Mouse (Mus musculus): Measurements from ENCODE around the gene Npas3. TPM values are rescaled to one million over a fixed set of nuclear protein-coding genes. Genes with fewer than 3 reads are reported as not detected.
"Not testable (repeated sequence)": the region's sequence is repeated elsewhere in the genome, so short reads cannot be mapped to it uniquely, and the experiment has no call there.

Npas3 gene
- total RNA-seq (2021): 10 to 100 TPM; 42.9 to 61.7 TPM
- long read RNA-seq, partial matches to known transcripts: 1 of 26 reads
- long read RNA-seq, other reads (novel, unspliced or antisense): 25 of 26 reads

GRCm38 (mm10) chr12:53248101-53248727 is at the start of gene Npas3:
Gene Npas3, plus strand, starts transcription at chr12:53248677.
- DNase-seq (ENCODE audit: low spot score in 2 of 2): peak; percentile 61 to 72

DNA sequence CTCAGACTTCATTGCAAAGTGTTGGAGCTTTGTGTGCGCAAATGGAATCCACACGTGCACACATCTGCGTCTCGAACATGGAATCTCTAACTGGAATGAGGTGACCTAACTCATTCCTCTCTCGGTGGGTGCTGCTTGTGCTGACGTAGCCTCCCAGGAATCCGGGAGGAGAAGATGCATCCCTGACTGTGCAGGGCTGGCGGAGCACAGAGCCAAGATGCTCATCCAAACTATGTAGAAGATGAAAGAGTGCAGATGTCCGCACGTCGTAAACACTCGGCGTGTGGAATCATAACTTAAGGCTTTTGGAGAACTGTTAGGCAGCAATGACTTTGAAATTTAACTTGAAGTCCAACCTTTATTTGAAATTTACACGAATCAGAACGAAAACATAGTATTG is 31.3 kb upstream of the Npas3 start:
- no peak for DNase-seq (ENCODE audit: low spot score in 2 of 2)

- DNase-seq (ENCODE audit: low spot score in 2 of 2): no peak
These were observed 25.7 kb upstream of the Npas3 start for GRCm38 (mm10) chr12:53222742-53223141.

DNA sequence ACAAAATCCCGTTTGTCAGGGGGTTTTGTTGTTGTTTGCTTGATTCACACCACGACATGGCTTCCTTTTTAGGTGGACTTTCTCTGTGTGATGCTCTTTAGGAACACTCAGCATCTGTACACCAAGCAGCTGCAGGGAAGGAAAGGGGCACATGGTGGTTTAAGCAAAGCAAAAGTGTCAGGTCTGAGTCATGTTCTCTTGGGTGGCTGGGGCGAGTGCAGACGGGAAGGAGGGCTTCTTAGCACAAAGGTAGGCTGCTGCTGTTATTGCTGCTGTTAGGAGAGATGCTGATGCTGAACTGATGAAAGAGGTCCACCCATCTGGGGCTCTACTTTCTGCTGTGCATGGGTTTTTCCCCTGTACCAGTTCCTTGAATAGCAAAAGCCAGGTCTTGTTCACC is 21.1 kb upstream of the Npas3 start:
- no peak for DNase-seq (ENCODE audit: low spot score in 2 of 2)

GRCm38 (mm10) chr12:53229419-53229818 is 19.1 kb upstream of the Npas3 start:
- no peak for DNase-seq (ENCODE audit: low spot score in 2 of 2)

- DNase-seq (ENCODE audit: low spot score in 2 of 2): no peak
These were observed 2.3 kb upstream of the Npas3 start for GRCm38 (mm10) chr12:53246181-53246580.

GRCm38 (mm10) chr12:53246581-53247490 is 1.6 kb upstream of the Npas3 start:
- DNase-seq (ENCODE audit: low spot score in 2 of 2): peak; percentile 40 to 52

DNA sequence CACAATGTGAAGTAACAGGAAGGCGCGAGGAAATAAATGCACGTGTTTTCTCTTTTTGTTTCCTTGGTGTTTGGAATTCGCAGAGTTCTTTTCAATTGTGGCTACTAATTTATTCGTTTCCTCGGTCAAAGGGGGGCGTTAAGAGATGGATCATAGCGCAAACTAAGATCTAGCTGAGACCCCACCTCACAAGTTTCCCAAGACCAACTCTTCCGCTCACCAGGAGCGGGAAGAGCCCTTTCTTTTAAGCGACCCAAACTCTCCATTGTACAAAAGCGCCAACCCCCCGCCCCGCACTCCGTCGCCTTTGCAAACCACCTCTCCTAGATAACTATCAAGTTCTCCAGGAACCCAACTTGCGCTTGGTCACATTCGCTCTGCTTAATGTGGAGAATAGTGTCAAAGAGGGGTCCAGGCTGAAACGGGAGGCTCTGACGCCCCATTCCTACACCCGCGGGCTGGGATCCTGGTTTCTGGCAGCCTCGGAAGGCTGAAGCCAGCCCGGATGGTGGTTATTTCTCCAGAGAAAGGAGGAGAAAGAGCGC is 914 bp upstream of the Npas3 start:
- no peak for DNase-seq (ENCODE audit: low spot score in 2 of 2)

DNA sequence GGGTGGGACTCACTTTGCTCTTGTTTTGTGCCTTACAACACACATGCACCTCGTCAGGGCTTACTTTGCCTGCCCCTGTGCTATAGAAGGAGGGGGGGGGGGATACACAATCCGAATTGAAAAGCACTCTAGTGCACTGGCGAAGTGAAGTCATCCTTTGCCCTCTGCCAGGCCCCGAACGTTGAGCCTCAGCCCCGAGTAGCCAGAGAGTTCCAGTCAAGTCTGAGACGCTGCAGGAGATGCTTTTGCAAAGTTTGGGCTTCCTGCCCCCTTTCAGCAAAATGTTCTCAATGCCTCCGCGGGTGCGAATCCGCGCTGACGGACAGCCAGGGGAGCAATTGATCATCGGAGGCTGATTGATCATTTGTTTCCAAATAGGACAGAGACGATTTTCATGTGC is 319 bp downstream of the Npas3 start:
- peak; percentile 28 to 37 for DNase-seq (ENCODE audit: low spot score in 2 of 2)

GRCm38 (mm10) chr12:53251701-53252181 is 3.3 kb downstream of the Npas3 start:
- peak; percentile 26 to 35 for DNase-seq (ENCODE audit: low spot score in 2 of 2)

DNA sequence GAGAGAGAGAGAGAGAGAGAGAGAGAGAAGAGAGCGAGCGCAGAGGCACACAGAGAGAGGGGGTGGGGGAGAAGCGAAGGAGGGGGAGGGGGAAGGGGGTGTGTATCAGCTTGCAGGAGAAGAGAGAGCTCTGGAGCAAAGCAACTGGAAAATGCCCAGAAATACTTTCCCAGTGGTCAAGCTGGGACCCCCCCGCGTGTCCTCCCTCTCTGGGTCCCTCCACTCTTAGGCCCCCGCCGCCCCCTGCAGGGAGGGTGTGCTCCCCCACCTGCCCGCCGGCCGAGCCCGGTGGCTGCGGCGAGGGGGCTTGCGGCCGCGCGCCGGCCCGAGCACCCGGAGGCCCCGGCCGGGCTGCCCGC is 3.7 kb downstream of the Npas3 start:
- peak; percentile 33 to 50 for DNase-seq (ENCODE audit: low spot score in 2 of 2)

GRCm38 (mm10) chr12:53252572-53253422 is 4.3 kb downstream of the Npas3 start:
- DNase-seq (ENCODE audit: low spot score in 2 of 2): peak; percentile 46 to 63

DNA sequence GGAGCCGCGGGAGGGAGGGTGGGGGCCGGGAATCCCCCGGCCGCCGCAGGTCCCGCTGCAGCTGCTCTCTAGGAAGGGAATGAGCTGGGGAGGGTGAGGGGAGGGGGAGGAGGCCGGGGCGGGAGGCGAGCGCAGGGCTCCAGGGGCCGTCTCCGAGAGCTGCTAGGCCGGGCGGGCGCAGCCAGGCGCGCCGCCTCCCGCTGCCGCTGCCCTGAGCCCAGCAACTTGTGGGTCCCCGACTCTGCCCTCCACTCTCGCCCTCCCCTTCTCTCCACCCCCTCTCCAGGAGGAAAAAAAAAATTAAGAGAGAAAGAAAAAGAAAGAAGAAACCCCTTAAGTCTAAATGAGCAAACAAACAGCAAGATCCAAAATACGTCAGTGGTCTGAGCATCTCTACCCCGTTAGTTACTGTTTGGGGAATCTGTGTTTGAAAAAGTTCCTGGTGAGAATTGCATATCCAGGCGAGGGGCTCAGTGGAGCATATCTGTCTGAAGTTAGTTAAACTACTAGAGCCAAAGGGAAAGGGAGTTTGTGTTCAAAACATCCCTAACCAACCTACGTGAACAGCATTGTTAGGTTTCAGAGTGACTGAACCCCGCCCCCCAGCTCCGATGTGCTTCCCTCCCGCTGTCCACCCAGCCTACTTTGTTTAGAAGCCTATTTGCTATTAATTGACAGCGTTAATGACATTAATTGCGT is 5.1 kb downstream of the Npas3 start:
- DNase-seq (ENCODE audit: low spot score in 2 of 2): peak; percentile 19 to 50

DNA sequence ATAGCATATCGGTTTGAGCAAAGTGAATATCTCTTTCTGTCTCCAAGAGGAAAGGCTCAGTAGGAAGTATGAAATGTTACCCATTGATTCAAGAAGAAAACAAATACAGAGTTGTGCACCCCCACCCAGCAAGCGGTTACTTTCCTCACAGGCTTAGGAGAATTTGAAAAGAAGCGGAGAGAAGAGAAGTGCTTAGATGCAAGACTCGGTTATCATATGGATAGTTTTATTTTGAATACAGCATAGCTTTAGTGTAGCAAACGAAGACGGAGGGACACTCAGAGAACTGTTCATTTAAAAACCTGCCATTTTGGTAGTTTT is 5.6 kb downstream of the Npas3 start:
- no peak for DNase-seq (ENCODE audit: low spot score in 2 of 2)

GRCm38 (mm10) chr12:53274502-53274901 is 26.0 kb downstream of the Npas3 start:
- not testable (repeated sequence) for DNase-seq (ENCODE audit: low spot score in 2 of 2)

GRCm38 (mm10) chr12:53277393-53277792 is 28.9 kb downstream of the Npas3 start:
- DNase-seq (ENCODE audit: low spot score in 2 of 2): no peak

- DNase-seq (ENCODE audit: low spot score in 2 of 2): no peak
These were observed 41.9 kb downstream of the Npas3 start for GRCm38 (mm10) chr12:53290341-53290740.

- no peak for DNase-seq (ENCODE audit: low spot score in 2 of 2)
These were observed 42.4 kb downstream of the Npas3 start for GRCm38 (mm10) chr12:53290846-53291245.

GRCm38 (mm10) chr12:53292010-53292409 is 43.5 kb downstream of the Npas3 start:
- no peak for DNase-seq (ENCODE audit: low spot score in 2 of 2)

- peak in 1 of 2 experiments; percentile 47 for DNase-seq (ENCODE audit: low spot score in 2 of 2)
These were observed 44.2 kb downstream of the Npas3 start for GRCm38 (mm10) chr12:53292508-53293300.
